Mouse (Mus musculus) E14TG2a.4 (cell line): ENCODE results near the gene Atg13.

Experiments
- CTCF ChIP-seq: conservative IDR thresholded peaks from 2 replicates; pipeline ENCODE4 v1.5.1; 2014; ENCODE audit warnings: low read length
- POU5F1 ChIP-seq: IDR thresholded peaks from 2 replicates; pipeline ENCODE4 v1.6.1; 2014; ENCODE audit warnings: low read length, borderline replicate concordance

- TF ChIP-seq CTCF, result no peak
- no peak for TF ChIP-seq POU5F1
Measured at GRCm38 (mm10) chr2:91660981-91661380, 49.4 kb downstream of the Atg13 start.
